Mouse (Mus musculus) heart, adult 2 months (tissue): ENCODE measurements around the gene Rasa2. TPM values are rescaled to one million over a fixed set of nuclear protein-coding genes. Genes with fewer than 3 reads are reported as not detected.
"Not testable (repeated sequence)": the region's sequence is repeated elsewhere in the genome, so short reads cannot be mapped to it uniquely, and the experiment has no call there.

Source experiments
- DNase-seq, 2 experiments: peaks; one replicate each; pipeline ENCODE4 v3.0.0; 2021
- H3K27ac ChIP-seq: fragments of 200-600 bp; 2 replicates; pipeline ENCODE4 v1.8.1; 2022
- H3K27me3 ChIP-seq: fragments of 200-500 bp; 2 replicates; pipeline ENCODE4 v1.6.1; 2012; ENCODE audit warnings: mild to moderate bottlenecking, low read length, inconsistent platforms, mixed read lengths; ENCODE audit not compliant: control insufficient read depth, insufficient read depth
- H3K36me3 ChIP-seq: fragments of 200-500 bp; 2 replicates; pipeline ENCODE4 v1.6.1; 2012; ENCODE audit warnings: low read length, inconsistent platforms; ENCODE audit not compliant: control insufficient read depth, insufficient read depth
- H3K4me1 ChIP-seq: fragments of 200-500 bp; 2 replicates; pipeline ENCODE4 v1.6.1; 2011; ENCODE audit warnings: low read length; ENCODE audit not compliant: control insufficient read depth, insufficient read depth
- H3K4me3 ChIP-seq: fragments of 200-600 bp; 2 replicates; pipeline ENCODE4 v1.8.1; 2022
- H3K79me2 ChIP-seq: fragments of 200-500 bp; replicated peaks from 2 replicates; pipeline ENCODE4 v1.6.1; 2012; ENCODE audit warnings: mild to moderate bottlenecking, inconsistent platforms, low read length, moderate library complexity, mixed read lengths; ENCODE audit not compliant: control insufficient read depth, insufficient read depth
- H3K9ac ChIP-seq: fragments of 200-500 bp; 2 replicates; pipeline ENCODE4 v1.6.1; 2012; ENCODE audit warnings: low read depth, mild to moderate bottlenecking, control low read depth, inconsistent platforms, low read length, mixed read lengths
- CTCF ChIP-seq: fragments of 200-600 bp; IDR thresholded peaks from 2 replicates; pipeline ENCODE4 v1.8.1; 2022; ENCODE audit warnings: antibody characterized with exemption, mild to moderate bottlenecking, moderate library complexity
- EP300 ChIP-seq: fragments of 200-500 bp; IDR thresholded peaks from 2 replicates; pipeline ENCODE4 v1.6.1; 2011; ENCODE audit warnings: low read depth, low read length, control low read depth; ENCODE audit not compliant: insufficient read depth
- POLR2A ChIP-seq: fragments of 200-500 bp; IDR thresholded peaks from 2 replicates; pipeline ENCODE4 v1.6.1; 2011; ENCODE audit warnings: mild to moderate bottlenecking, low read depth, low read length, control low read depth; ENCODE audit not compliant: insufficient read depth
- WGBS: fragments of 180-500 bp; shearing (Covaris S2); methylation state at CpG from one replicate; pipeline ENCODE4 v1.1.7; 2018; 5-methylcytosine and 5-hydroxymethylcytosine counted together
- intact Hi-C: fragments of 180-260 bp; cut with DNase I; formaldehyde crosslinking; loops from one replicate; pipeline ENCODE4 v1.15.1; 2025
- polyA plus RNA-seq: library from polyadenylated mRNA; depleted of rRNA; stranded (reverse); fragments of >200 nt; gene quantifications from 2 replicates; pipeline ENCODE4 v1.2.3, GENCODE M21; 2012
- total RNA-seq, 2 experiments: library from RNA; stranded (reverse); gene quantifications; 2 replicates each; pipeline ENCODE4 v1.2.3; 2021

The Rasa2 gene
- total and polyA plus RNA-seq, 3 experiments, result 2.1 to 6.0 (median 5.5) TPM

- H3K27me3 ChIP-seq, result no peaks in the 10 kb centered on the region
- no peak overlapping the region for H3K27ac ChIP-seq
- H3K36me3 ChIP-seq, result no peaks in the 10 kb centered on the region
- H3K4me3 ChIP-seq, result no peak overlapping the region
- no peaks in the 10 kb centered on the region for H3K4me1 ChIP-seq
- no peak for TF ChIP-seq POLR2A
- H3K79me2 ChIP-seq, result no peaks in the 10 kb centered on the region
- no peak for DNase-seq
- intact Hi-C loops, result no loop called here
- H3K9ac ChIP-seq, result no peak overlapping the region
- 83% methylated on average over 2 of the region's 2 CpGs for WGBS
Observed at GRCm38 (mm10) chr9:96644840-96645239, 13.4 kb upstream of the Rasa2 start.

GRCm38 (mm10) chr9:96644002-96644401 lies 12.6 kb upstream of the Rasa2 start:
- H3K9ac ChIP-seq, H3K27me3 ChIP-seq, H3K27ac ChIP-seq, DNase-seq, H3K36me3 ChIP-seq, H3K79me2 ChIP-seq, H3K4me1 ChIP-seq, H3K4me3 ChIP-seq, intact Hi-C loops: not testable (repeated sequence)
- WGBS, result 80% methylated on average over 3 of the region's 3 CpGs

- WGBS, result 92% methylated on average over 7 of the region's 7 CpGs
- Histone ChIP-seq H3K27me3 (no peaks in the 10 kb centered on the region), H3K9ac (no peak overlapping the region), H3K4me3 (no peak overlapping the region), H3K27ac (no peak overlapping the region), H3K4me1 (no peaks in the 10 kb centered on the region), H3K36me3 (no peaks in the 10 kb centered on the region), H3K79me2 (no peaks in the 10 kb centered on the region)
- no peak for DNase-seq
- intact Hi-C loops, result no loop called here
- no peak for TF ChIP-seq POLR2A
- TF ChIP-seq CTCF, result no peak
- TF ChIP-seq EP300, result no peak
Observed at GRCm38 (mm10) chr9:96639451-96639850, 8.0 kb upstream of the Rasa2 start.

DNA sequence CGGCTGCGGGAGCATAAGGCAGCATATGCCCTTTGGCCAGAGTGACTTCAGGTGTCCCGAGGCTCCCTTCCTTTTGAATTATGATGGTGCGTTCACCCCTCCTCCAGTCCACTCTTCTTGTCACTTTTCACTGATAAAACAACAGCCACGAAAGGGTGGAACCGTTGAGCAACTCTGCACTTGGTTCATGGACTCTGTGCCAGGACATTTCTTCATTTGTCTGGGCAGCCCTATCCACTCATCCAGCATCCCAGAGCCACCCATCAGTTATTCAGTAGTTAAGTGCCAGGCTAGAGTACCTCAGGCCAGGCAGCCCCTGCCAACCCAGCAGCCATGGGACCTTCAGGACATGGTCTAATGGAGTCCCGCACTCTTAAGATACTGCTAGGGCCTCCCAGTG lies 7.1 kb upstream of the Rasa2 start:
- TF ChIP-seq EP300, result no peak
- no peak for TF ChIP-seq POLR2A
- no peak for TF ChIP-seq CTCF
- Histone ChIP-seq H3K79me2 (no peaks in the 10 kb centered on the region), H3K4me3 (no peak overlapping the region), H3K4me1 (no peaks in the 10 kb centered on the region), H3K27ac (no peak overlapping the region), H3K36me3 (no peaks in the 10 kb centered on the region), H3K9ac (no peak overlapping the region), H3K27me3 (no peaks in the 10 kb centered on the region)
- DNase-seq, result no peak
- 70% methylated on average over 7 of the region's 7 CpGs for WGBS
- intact Hi-C loops, result no loop called here

DNA sequence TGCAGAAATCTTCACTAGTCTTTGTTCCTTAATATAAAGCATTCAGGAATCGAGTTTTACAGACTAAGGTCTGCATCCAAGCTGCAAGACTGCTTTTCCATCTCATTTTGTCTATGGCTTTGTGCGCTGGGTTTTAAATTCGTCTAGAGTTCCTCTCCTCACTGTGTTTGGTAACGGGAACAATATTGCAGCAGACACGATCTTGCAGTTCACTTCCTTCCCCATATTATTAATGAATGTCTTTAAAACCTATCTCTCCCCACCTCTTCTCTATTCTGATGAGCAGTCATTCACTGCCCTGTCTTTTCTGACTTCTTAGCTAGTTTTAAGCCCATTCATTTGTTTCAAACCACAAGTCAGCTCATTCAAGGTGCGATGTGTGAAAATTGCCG lies 5.7 kb upstream of the Rasa2 start:
- Histone ChIP-seq H3K27ac (no peak overlapping the region), H3K4me3 (no peak overlapping the region), H3K27me3 (no peaks in the 10 kb centered on the region), H3K4me1 (no peaks in the 10 kb centered on the region), H3K79me2 (no peaks in the 10 kb centered on the region), H3K36me3 (no peaks in the 10 kb centered on the region), H3K9ac (no peak overlapping the region)
- no peak for TF ChIP-seq EP300
- TF ChIP-seq POLR2A, result no peak
- intact Hi-C loops, result no loop called here
- DNase-seq, result no peak
- 68% methylated on average over 7 of the region's 7 CpGs for WGBS

GRCm38 (mm10) chr9:96636423-96637156 lies 5.2 kb upstream of the Rasa2 start:
- no peak for TF ChIP-seq EP300
- no peak for TF ChIP-seq CTCF
- no peak for TF ChIP-seq POLR2A
- 46% methylated on average over 9 of the region's 9 CpGs for WGBS

GRCm38 (mm10) chr9:96635899-96636298 lies 4.5 kb upstream of the Rasa2 start:
- no peaks in the 10 kb centered on the region for H3K79me2 ChIP-seq
- TF ChIP-seq EP300 (no peak), CTCF (no peak), POLR2A (no peak)
- intact Hi-C loops, result no loop called here
- H3K27ac ChIP-seq, result no peak overlapping the region
- H3K9ac ChIP-seq, result no peak overlapping the region
- H3K4me1 ChIP-seq, result no peaks in the 10 kb centered on the region
- no peak for DNase-seq
- H3K36me3 ChIP-seq, result no peaks in the 10 kb centered on the region
- WGBS, result 69% methylated on average over 3 of the region's 3 CpGs
- H3K4me3 ChIP-seq, result no peak overlapping the region
- H3K27me3 ChIP-seq, result no peaks in the 10 kb centered on the region

More at GRCm38 (mm10) chr9:96636423-96637156, 5.2 kb upstream of the Rasa2 start:
- no peak overlapping the region for H3K27ac ChIP-seq
- intact Hi-C loops, result no loop called here
- no peak overlapping the region for H3K4me3 ChIP-seq
- H3K27me3 ChIP-seq, result no peaks in the 10 kb centered on the region
- no peak overlapping the region for H3K9ac ChIP-seq
- no peak for DNase-seq
- no peaks in the 10 kb centered on the region for H3K4me1 ChIP-seq
- H3K36me3 ChIP-seq, result no peaks in the 10 kb centered on the region
- H3K79me2 ChIP-seq, result no peaks in the 10 kb centered on the region
